Mouse (Mus musculus) liver, embryonic 14.5 days (tissue): ENCODE measurements around the gene Tnr. TPM values are rescaled to one million over a fixed set of nuclear protein-coding genes. Genes with fewer than 3 reads are reported as not detected.
A peak's percentile ranks its signal among the peaks of the same experiment; 100 is the strongest.

Source experiments
- ATAC-seq: fragments of 200-750 bp; cut with Nextera tagmentation; 2 replicates; pipeline ENCODE4 v1.8.0; 2017; ENCODE audit warnings: moderate number of reproducible peaks, mild to moderate bottlenecking, moderate library complexity; ENCODE audit not compliant: insufficient read depth
- DNase-seq, 3 experiments: peaks; one replicate each; pipeline ENCODE4 v3.0.0-alpha.2; 2012 to 2013; ENCODE audit warnings: low read depth in 3 of 3, low spot score in 3 of 3
- H3K27ac ChIP-seq: fragments of 300-500 bp; sonication (generic); 2 replicates; pipeline ENCODE4 v1.5.1; 2014; ENCODE audit warnings: moderate library complexity, mild to moderate bottlenecking, control low read depth, inconsistent platforms
- H3K27me3 ChIP-seq: fragments of 300-500 bp; sonication (generic); 2 replicates; pipeline ENCODE4 v1.6.1; 2014; ENCODE audit warnings: mild to moderate bottlenecking, low read length, moderate library complexity; ENCODE audit not compliant: control insufficient read depth, insufficient read depth
- H3K36me3 ChIP-seq: fragments of 300-500 bp; sonication (generic); replicated peaks from 2 replicates; pipeline ENCODE4 v1.6.1; 2014; ENCODE audit warnings: low read depth; ENCODE audit not compliant: control insufficient read depth, insufficient read depth
- H3K4me1 ChIP-seq, 2 experiments: fragments of 200-500 bp in 1 of 2; fragments of 300-500 bp in 1 of 2; sonication (generic) in 1 of 2; replicated peaks; 2 replicates each; pipeline ENCODE4 v1.6.1; 2012 to 2014; ENCODE audit warnings: antibody characterized with exemption in 1 of 2, inconsistent platforms in 1 of 2, low read length in 1 of 2; ENCODE audit not compliant: control insufficient read depth in 2 of 2, insufficient read depth in 2 of 2
- H3K4me2 ChIP-seq: fragments of 300-500 bp; sonication (generic); 2 replicates; pipeline ENCODE4 v1.6.1; 2014; ENCODE audit warnings: low read depth, mild to moderate bottlenecking, control low read depth, moderate library complexity
- H3K4me3 ChIP-seq, 2 experiments: fragments of 200-500 bp in 1 of 2; fragments of 300-500 bp in 1 of 2; sonication (generic) in 1 of 2; 2 replicates each; pipeline ENCODE4 v1.5.1; 2012 to 2014; ENCODE audit warnings: low read depth in 2 of 2, low read length in 2 of 2, mild to moderate bottlenecking in 2 of 2, control low read depth in 1 of 2, inconsistent platforms in 1 of 2, moderate library complexity in 1 of 2; ENCODE audit not compliant: insufficient read depth in 1 of 2
- H3K9ac ChIP-seq: fragments of 300-500 bp; sonication (generic); replicated peaks from 2 replicates; pipeline ENCODE4 v1.6.1; 2014; ENCODE audit warnings: mild to moderate bottlenecking, control low read depth, moderate library complexity
- H3K9me3 ChIP-seq: fragments of 300-500 bp; sonication (generic); 2 replicates; pipeline ENCODE4 v1.6.1; 2016; ENCODE audit warnings: low read length, mixed read lengths; ENCODE audit not compliant: control insufficient read depth
- CTCF ChIP-seq: IDR thresholded peaks from 2 replicates; pipeline ENCODE4 v1.5.1; 2016; ENCODE audit warnings: antibody characterized with exemption, low read depth, control low read depth
- EP300 ChIP-seq: IDR thresholded peaks from 2 replicates; pipeline ENCODE4 v1.6.1; 2016; ENCODE audit warnings: antibody characterized with exemption, low read depth
- WGBS: fragments of 180-500 bp; shearing (Covaris S2); extraction: QIAGEN DNeasy Blood & Tissue Kit; methylation state at CpG from one replicate; pipeline ENCODE4 v1.1.7; 2014; ENCODE audit not compliant: insufficient replicate concordance; 5-methylcytosine and 5-hydroxymethylcytosine counted together
- polyA plus RNA-seq, 2 experiments: library from polyadenylated mRNA; depleted of rRNA in 1 of 2; stranded (reverse) in 1 of 2; unstranded in 1 of 2; fragments of >200 nt; fragmentation: Nextera tagmentation in 1 of 2; extraction: Ambion mirVana in 1 of 2; gene quantifications; 2 replicates each; pipeline versions ENCODE4 v1.2.1 to v1.2.3; 2012 to 2014

The Tnr gene
- polyA plus RNA-seq, 2 experiments = 0.02 to 0.03 TPM

GRCm38 (mm10) chr1:159773671-159774070 is 250.1 kb downstream of the Tnr start:
- Histone ChIP-seq H3K4me1 (no peaks in the 10 kb centered on the region), H3K4me2 (no peak overlapping the region), H3K9ac (no peak overlapping the region), H3K27me3 (no peaks in the 10 kb centered on the region), H3K9me3 (no peaks in the 10 kb centered on the region), H3K36me3 (no peaks in the 10 kb centered on the region), H3K4me3 (no peak overlapping the region), H3K27ac (no peak overlapping the region)
- WGBS = 67% methylated on average over 12 of the region's 12 CpGs
- DNase-seq = no peak
- TF ChIP-seq EP300 (no peak), CTCF (no peak)
- ATAC-seq = no peak

- ATAC-seq = no peak
- TF ChIP-seq EP300 (no peak), CTCF (no peak)
- Histone ChIP-seq H3K27ac (no peak overlapping the region), H3K27me3 (no peaks in the 10 kb centered on the region), H3K36me3 (no peaks in the 10 kb centered on the region), H3K9ac (no peak overlapping the region), H3K4me2 (no peak overlapping the region), H3K9me3 (no peaks in the 10 kb centered on the region), H3K4me3 (no peak overlapping the region), H3K4me1 (no peaks in the 10 kb centered on the region)
- WGBS = 61% methylated on average over 3 of the region's 3 CpGs
- DNase-seq = no peak
Measured at GRCm38 (mm10) chr1:159775168-159775567, 251.6 kb downstream of the Tnr start.

DNA sequence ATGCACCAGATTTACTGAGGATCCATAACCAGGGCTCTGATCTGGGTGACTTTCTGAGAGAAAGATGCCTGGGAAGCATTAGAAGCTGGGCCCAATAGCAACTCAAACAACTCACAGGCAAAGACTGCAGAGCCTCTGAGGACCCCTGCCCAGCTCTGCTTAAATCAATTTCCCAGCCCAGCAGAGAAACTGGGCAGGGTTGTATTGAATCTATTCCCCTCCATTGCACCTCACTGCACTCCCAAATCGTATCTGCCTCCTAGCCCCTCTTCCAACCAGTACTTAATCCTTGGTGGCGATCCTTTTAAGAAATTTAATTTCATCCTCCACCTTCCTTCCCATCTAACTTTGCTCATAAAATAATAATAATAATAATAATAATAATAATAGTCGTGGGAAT is 253.5 kb downstream of the Tnr start:
- no peaks in the 10 kb centered on the region for H3K4me1 ChIP-seq
- H3K9me3 ChIP-seq = no peaks in the 10 kb centered on the region
- TF ChIP-seq CTCF (no peak), EP300 (no peak)
- ATAC-seq = no peak
- no peak for DNase-seq
- no peak overlapping the region for H3K4me2 ChIP-seq
- 59% methylated on average over 3 of the region's 3 CpGs for WGBS
- H3K27me3 ChIP-seq = no peaks in the 10 kb centered on the region
- no peaks in the 10 kb centered on the region for H3K36me3 ChIP-seq
- no peak overlapping the region for H3K4me3 ChIP-seq
- H3K9ac ChIP-seq = no peak overlapping the region
- no peak overlapping the region for H3K27ac ChIP-seq

DNA sequence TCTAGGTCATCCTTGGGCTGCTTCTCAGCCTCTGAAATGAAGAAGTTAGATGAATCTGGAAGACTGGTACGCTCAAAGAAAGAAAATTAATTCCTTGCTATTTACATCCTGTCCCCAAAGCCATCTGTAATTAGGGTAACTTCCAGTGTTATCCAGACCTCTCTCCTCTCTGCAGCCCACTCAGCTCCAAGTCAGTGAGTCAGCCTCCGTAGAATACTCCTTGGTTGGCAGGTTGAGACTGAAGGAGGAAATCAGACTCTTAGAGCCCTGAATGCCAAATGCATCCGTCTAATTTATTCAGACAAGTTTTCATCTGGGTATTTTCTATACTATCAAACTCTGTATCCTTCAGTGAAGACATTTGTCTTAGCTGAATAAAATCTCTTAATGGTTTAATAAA is 255.9 kb downstream of the Tnr start:
- Histone ChIP-seq H3K27ac (no peak overlapping the region), H3K4me1 (no peaks in the 10 kb centered on the region), H3K9me3 (no peaks in the 10 kb centered on the region), H3K36me3 (no peaks in the 10 kb centered on the region), H3K27me3 (no peaks in the 10 kb centered on the region), H3K4me3 (no peak overlapping the region), H3K4me2 (no peak overlapping the region), H3K9ac (no peak overlapping the region)
- 55% methylated on average over 3 of the region's 3 CpGs for WGBS
- DNase-seq = no peak
- ATAC-seq = no peak
- TF ChIP-seq EP300 (no peak), CTCF (no peak)

- Histone ChIP-seq H3K4me3 (no peak overlapping the region), H3K27ac (no peak overlapping the region), H3K4me1 (no peaks in the 10 kb centered on the region), H3K36me3 (no peaks in the 10 kb centered on the region), H3K9ac (no peak overlapping the region), H3K9me3 (no peaks in the 10 kb centered on the region), H3K27me3 (no peaks in the 10 kb centered on the region), H3K4me2 (no peak overlapping the region)
- TF ChIP-seq EP300 (no peak), CTCF (peak; percentile 65)
- ATAC-seq (no peak), DNase-seq (no peak)
- 21% methylated on average over 5 of the region's 5 CpGs for WGBS
Measured at GRCm38 (mm10) chr1:159783842-159784241, 260.3 kb downstream of the Tnr start.
